Mouse (Mus musculus) forebrain, embryonic 13.5 days (tissue): Measurements from ENCODE around the gene Slc8a1. TPM values are rescaled to one million over a fixed set of nuclear protein-coding genes. Genes with fewer than 3 reads are reported as not detected.

Source experiments
- ATAC-seq: fragments of 200-750 bp; cut with Nextera tagmentation; 2 replicates; pipeline ENCODE4 v1.8.0; 2017
- H3K27ac ChIP-seq: fragments of 300-500 bp; sonication (generic); 2 replicates; pipeline ENCODE4 v1.5.1; 2015; ENCODE audit warnings: inconsistent platforms, mild to moderate bottlenecking, moderate library complexity
- H3K27me3 ChIP-seq: fragments of 300-500 bp; sonication (generic); 2 replicates; pipeline ENCODE4 v1.6.1; 2015; ENCODE audit warnings: mild to moderate bottlenecking, inconsistent platforms
- H3K36me3 ChIP-seq: fragments of 300-500 bp; sonication (generic); 2 replicates; pipeline ENCODE4 v1.6.1; 2015; ENCODE audit warnings: mild to moderate bottlenecking, inconsistent platforms; ENCODE audit not compliant: poor library complexity, severe bottlenecking
- H3K4me1 ChIP-seq: fragments of 300-500 bp; sonication (generic); 2 replicates; pipeline ENCODE4 v1.6.1; 2015; ENCODE audit warnings: inconsistent platforms
- H3K4me2 ChIP-seq: fragments of 300-500 bp; sonication (generic); 2 replicates; pipeline ENCODE4 v1.6.1; 2015; ENCODE audit warnings: inconsistent platforms, mild to moderate bottlenecking, moderate library complexity
- H3K4me3 ChIP-seq: fragments of 300-500 bp; sonication (generic); 2 replicates; pipeline ENCODE4 v1.5.1; 2015; ENCODE audit warnings: mild to moderate bottlenecking, inconsistent platforms
- H3K9ac ChIP-seq: fragments of 300-500 bp; sonication (generic); 2 replicates; pipeline ENCODE4 v1.6.1; 2015; ENCODE audit warnings: mild to moderate bottlenecking, inconsistent platforms
- H3K9me3 ChIP-seq: fragments of 300-500 bp; sonication (generic); replicated peaks from 2 replicates; pipeline ENCODE4 v1.6.1; 2016; ENCODE audit warnings: inconsistent platforms
- whole genome bisulfite sequencing: fragments of 180-500 bp; shearing (Covaris S2); methylation state at CpG from one replicate; pipeline ENCODE4 v1.1.7; 2015; 5-methylcytosine and 5-hydroxymethylcytosine counted together
- polyA plus RNA-seq: library from polyadenylated mRNA; unstranded; fragments of >200 nt; fragmentation: Nextera tagmentation; extraction: Ambion mirVana; gene quantifications from 2 replicates; pipeline ENCODE4 v1.2.1, GENCODE M21; 2015

Gene Slc8a1
- polyA plus RNA-seq, 1 experiment from 2014 or later = 5.6 TPM

- no peak for ATAC-seq
- Histone ChIP-seq H3K4me2 (no peak overlapping the region), H3K4me1 (no peaks in the 10 kb centered on the region), H3K4me3 (no peak overlapping the region), H3K9ac (no peak overlapping the region), H3K27me3 (peaks cover 30% of the 10 kb centered on the region; the same call in 1 of the 2 replicates), H3K9me3 (no peaks in the 10 kb centered on the region), H3K27ac (no peak overlapping the region), H3K36me3 (no peaks in the 10 kb centered on the region)
- WGBS = 8% methylated on average over 2 of the region's 2 CpGs
These were observed 214.2 kb downstream of the Slc8a1 start for GRCm38 (mm10) chr17:81523943-81524342.

- Histone ChIP-seq H3K27me3 (0 out of 2 replicates have a peak, but pooled peaks cover 16% of the 10 kb centered on the region), H3K27ac (no peak overlapping the region), H3K4me1 (no peaks in the 10 kb centered on the region), H3K36me3 (no peaks in the 10 kb centered on the region), H3K4me2 (no peak overlapping the region), H3K9me3 (no peaks in the 10 kb centered on the region), H3K9ac (no peak overlapping the region), H3K4me3 (no peak overlapping the region)
- WGBS = 90% methylated on average over 10 of the region's 10 CpGs
- ATAC-seq = no peak
These were observed 219.7 kb downstream of the Slc8a1 start for GRCm38 (mm10) chr17:81518316-81519025.

- H3K27me3 ChIP-seq = 0 out of 2 replicates have a peak, but pooled peaks cover 7% of the 10 kb centered on the region
- no peak overlapping the region for H3K27ac ChIP-seq
- no peak overlapping the region for H3K9ac ChIP-seq
- no peak overlapping the region for H3K4me3 ChIP-seq
- no peak for ATAC-seq
- no peaks in the 10 kb centered on the region for H3K9me3 ChIP-seq
- no peaks in the 10 kb centered on the region for H3K36me3 ChIP-seq
- H3K4me2 ChIP-seq = no peak overlapping the region
- no peaks in the 10 kb centered on the region for H3K4me1 ChIP-seq
- WGBS = 87% methylated on average over 4 of the region's 4 CpGs
These were observed 222.0 kb downstream of the Slc8a1 start for GRCm38 (mm10) chr17:81516155-81516554.

- H3K27me3 ChIP-seq = 0 out of 2 replicates have a peak, but pooled peaks cover 7% of the 10 kb centered on the region
- no peaks in the 10 kb centered on the region for H3K36me3 ChIP-seq
- H3K9ac ChIP-seq = no peak overlapping the region
- H3K9me3 ChIP-seq = no peaks in the 10 kb centered on the region
- no peak overlapping the region for H3K27ac ChIP-seq
- H3K4me3 ChIP-seq = no peak overlapping the region
- H3K4me1 ChIP-seq = no peaks in the 10 kb centered on the region
- H3K4me2 ChIP-seq = no peak overlapping the region
- 79% methylated on average over 4 of the region's 4 CpGs for WGBS
- no peak for ATAC-seq
These were observed 224.2 kb downstream of the Slc8a1 start for GRCm38 (mm10) chr17:81514022-81514421.

- H3K27me3 ChIP-seq = 0 out of 2 replicates have a peak, but pooled peaks cover 7% of the 10 kb centered on the region
- no peaks in the 10 kb centered on the region for H3K9me3 ChIP-seq
- H3K27ac ChIP-seq = no peak overlapping the region
- H3K9ac ChIP-seq = no peak overlapping the region
- H3K4me3 ChIP-seq = no peak overlapping the region
- no peaks in the 10 kb centered on the region for H3K36me3 ChIP-seq
- no peak for ATAC-seq
- WGBS = 66% methylated on average over 6 of the region's 6 CpGs
- no peaks in the 10 kb centered on the region for H3K4me1 ChIP-seq
- no peak overlapping the region for H3K4me2 ChIP-seq
These were observed 224.7 kb downstream of the Slc8a1 start for GRCm38 (mm10) chr17:81513368-81513958.

GRCm38 (mm10) chr17:81505162-81505685 is 233.0 kb downstream of the Slc8a1 start:
- Histone ChIP-seq H3K9ac (no peak overlapping the region), H3K27ac (no peak overlapping the region), H3K36me3 (no peaks in the 10 kb centered on the region), H3K9me3 (no peaks in the 10 kb centered on the region), H3K4me3 (no peak overlapping the region), H3K4me2 (no peak overlapping the region), H3K4me1 (peaks cover 13% of the 10 kb centered on the region), H3K27me3 (no peaks in the 10 kb centered on the region)
- ATAC-seq = no peak
- 80% methylated on average over 5 of the region's 5 CpGs for WGBS

- Histone ChIP-seq H3K4me2 (no peak overlapping the region), H3K36me3 (no peaks in the 10 kb centered on the region), H3K9ac (no peak overlapping the region), H3K27me3 (no peaks in the 10 kb centered on the region), H3K4me1 (peaks cover 13% of the 10 kb centered on the region), H3K9me3 (no peaks in the 10 kb centered on the region), H3K4me3 (no peak overlapping the region), H3K27ac (no peak overlapping the region)
- ATAC-seq = no peak
- WGBS = 92% methylated on average over 2 of the region's 2 CpGs
These were observed 234.1 kb downstream of the Slc8a1 start for GRCm38 (mm10) chr17:81504040-81504439.

GRCm38 (mm10) chr17:81502732-81503131 is 235.4 kb downstream of the Slc8a1 start:
- peak; percentile 64; the same call in 1 of the 2 replicates for ATAC-seq
- no peaks in the 10 kb centered on the region for H3K27me3 ChIP-seq
- H3K4me1 ChIP-seq = peaks cover 13% of the 10 kb centered on the region
- H3K9me3 ChIP-seq = no peaks in the 10 kb centered on the region
- H3K9ac ChIP-seq = no peak overlapping the region
- 83% methylated on average over 3 of the region's 3 CpGs for WGBS
- H3K36me3 ChIP-seq = no peaks in the 10 kb centered on the region
- H3K4me2 ChIP-seq = no peak overlapping the region
- no peak overlapping the region for H3K4me3 ChIP-seq
- H3K27ac ChIP-seq = no peak overlapping the region

- Histone ChIP-seq H3K9me3 (no peaks in the 10 kb centered on the region), H3K4me1 (peaks cover 13% of the 10 kb centered on the region), H3K4me3 (no peak overlapping the region), H3K4me2 (no peak overlapping the region), H3K27ac (no peak overlapping the region), H3K27me3 (no peaks in the 10 kb centered on the region), H3K9ac (no peak overlapping the region), H3K36me3 (no peaks in the 10 kb centered on the region)
- ATAC-seq = peak; percentile 76
- 48% methylated on average over 5 of the region's 5 CpGs for WGBS
These were observed 237.3 kb downstream of the Slc8a1 start for GRCm38 (mm10) chr17:81500686-81501407.

- no peak overlapping the region for H3K9ac ChIP-seq
- H3K36me3 ChIP-seq = no peaks in the 10 kb centered on the region
- H3K27ac ChIP-seq = no peak overlapping the region
- no peak overlapping the region for H3K4me2 ChIP-seq
- H3K4me1 ChIP-seq = peaks cover 13% of the 10 kb centered on the region
- H3K9me3 ChIP-seq = no peaks in the 10 kb centered on the region
- no peak overlapping the region for H3K4me3 ChIP-seq
- no peaks in the 10 kb centered on the region for H3K27me3 ChIP-seq
- no peak for ATAC-seq
These were observed 240.3 kb downstream of the Slc8a1 start for GRCm38 (mm10) chr17:81497919-81498318.

- no peak overlapping the region for H3K27ac ChIP-seq
- no peak overlapping the region for H3K4me3 ChIP-seq
- H3K36me3 ChIP-seq = no peaks in the 10 kb centered on the region
- H3K27me3 ChIP-seq = no peaks in the 10 kb centered on the region
- H3K4me1 ChIP-seq = peaks cover 6% of the 10 kb centered on the region
- H3K9ac ChIP-seq = no peak overlapping the region
- no peak for ATAC-seq
- 70% methylated on average over 1 of the region's 1 CpGs for WGBS
- no peaks in the 10 kb centered on the region for H3K9me3 ChIP-seq
- H3K4me2 ChIP-seq = no peak overlapping the region
These were observed 241.6 kb downstream of the Slc8a1 start for GRCm38 (mm10) chr17:81496616-81497015.

- Histone ChIP-seq H3K36me3 (no peaks in the 10 kb centered on the region), H3K4me1 (no peaks in the 10 kb centered on the region), H3K27me3 (no peaks in the 10 kb centered on the region), H3K4me2 (no peak overlapping the region), H3K9ac (no peak overlapping the region), H3K4me3 (no peak overlapping the region), H3K27ac (no peak overlapping the region), H3K9me3 (no peaks in the 10 kb centered on the region)
- no peak for ATAC-seq
- WGBS = 83% methylated on average over 6 of the region's 6 CpGs
These were observed 245.8 kb downstream of the Slc8a1 start for GRCm38 (mm10) chr17:81492216-81492865.
